Mouse (Mus musculus): ENCODE results near the gene Bcas3. TPM values are rescaled to one million over a fixed set of nuclear protein-coding genes. Genes with fewer than 3 reads are reported as not detected.

Gene Bcas3
- total and polyA plus RNA-seq, 2 experiments from 2014 or later: 31.6 to 32.3 TPM

- no peaks in the 10 kb centered on the region for H3K27me3 ChIP-seq (ENCODE audit: insufficient read depth, low read length)
- no peak for TF ChIP-seq CTCF (IDR thresholded peaks at IDR 0.05; ENCODE audit: low read depth)
- ATAC-seq (no peak), DNase-seq (ENCODE audit: low spot score) (no peak)
- H3K36me3 ChIP-seq (ENCODE audit: insufficient read depth, low read length): no peaks in the 10 kb centered on the region
- no peaks in the 10 kb centered on the region for H3K4me1 ChIP-seq (ENCODE audit: insufficient read depth, low read length)
- H3K9ac ChIP-seq (replicated peaks; ENCODE audit: low read length): no peak overlapping the region
- WGBS: 78% methylated on average over 19 of the region's 19 CpGs
- H3K27ac ChIP-seq: no peak overlapping the region
- no peaks in the 10 kb centered on the region for H3K9me3 ChIP-seq (ENCODE audit: low read length)
- no peak overlapping the region for H3K4me3 ChIP-seq (ENCODE audit: low read length)
- H3K4me2 ChIP-seq (ENCODE audit: low read depth, low read length): no peak overlapping the region
Measured at GRCm38 (mm10) chr11:85799856-85800255, 446.9 kb downstream of the Bcas3 start.

- no peak for TF ChIP-seq CTCF (IDR thresholded peaks at IDR 0.05; ENCODE audit: low read depth)
- Histone ChIP-seq H3K4me1 (ENCODE audit: insufficient read depth, low read length) (no peaks in the 10 kb centered on the region), H3K27ac (no peak overlapping the region), H3K27me3 (ENCODE audit: insufficient read depth, low read length) (no peaks in the 10 kb centered on the region), H3K36me3 (ENCODE audit: insufficient read depth, low read length) (no peaks in the 10 kb centered on the region), H3K9me3 (ENCODE audit: low read length) (no peaks in the 10 kb centered on the region), H3K4me2 (ENCODE audit: low read depth, low read length) (no peak overlapping the region), H3K9ac (replicated peaks; ENCODE audit: low read length) (no peak overlapping the region), H3K4me3 (ENCODE audit: low read length) (no peak overlapping the region)
- ATAC-seq: no peak
- DNase-seq (ENCODE audit: low spot score): no peak
- WGBS: 78% methylated on average over 11 of the region's 11 CpGs
Measured at GRCm38 (mm10) chr11:85800380-85800779, 447.4 kb downstream of the Bcas3 start.

GRCm38 (mm10) chr11:85804048-85804447 lies 451.1 kb downstream of the Bcas3 start:
- no peak for ATAC-seq
- H3K4me3 ChIP-seq (ENCODE audit: low read length): no peak overlapping the region

GRCm38 (mm10) chr11:85805779-85806178 lies 452.8 kb downstream of the Bcas3 start:
- ATAC-seq: no peak
- Histone ChIP-seq H3K27ac (no peak overlapping the region), H3K4me1 (ENCODE audit: insufficient read depth, low read length) (no peaks in the 10 kb centered on the region), H3K4me3 (ENCODE audit: low read length) (no peak overlapping the region), H3K9ac (replicated peaks; ENCODE audit: low read length) (no peak overlapping the region), H3K36me3 (ENCODE audit: insufficient read depth, low read length) (no peaks in the 10 kb centered on the region), H3K4me2 (ENCODE audit: low read depth, low read length) (no peak overlapping the region), H3K9me3 (ENCODE audit: low read length) (no peaks in the 10 kb centered on the region), H3K27me3 (ENCODE audit: insufficient read depth, low read length) (no peaks in the 10 kb centered on the region)
- DNase-seq (ENCODE audit: low spot score): no peak
- no peak for TF ChIP-seq CTCF (IDR thresholded peaks at IDR 0.05; ENCODE audit: low read depth)
- 82% methylated on average over 1 of the region's 1 CpGs for WGBS

More at GRCm38 (mm10) chr11:85804048-85804447, 451.1 kb downstream of the Bcas3 start:
- DNase-seq (ENCODE audit: low spot score): no peak
- H3K4me2 ChIP-seq (ENCODE audit: low read depth, low read length): no peak overlapping the region
- no peak overlapping the region for H3K9ac ChIP-seq (replicated peaks; ENCODE audit: low read length)
- TF ChIP-seq CTCF (IDR thresholded peaks at IDR 0.05; ENCODE audit: low read depth): no peak
- H3K9me3 ChIP-seq (ENCODE audit: low read length): no peaks in the 10 kb centered on the region
- WGBS: 86% methylated on average over 5 of the region's 5 CpGs
- H3K36me3 ChIP-seq (ENCODE audit: insufficient read depth, low read length): no peaks in the 10 kb centered on the region
- no peaks in the 10 kb centered on the region for H3K27me3 ChIP-seq (ENCODE audit: insufficient read depth, low read length)
- H3K27ac ChIP-seq: no peak overlapping the region
- H3K4me1 ChIP-seq (ENCODE audit: insufficient read depth, low read length): no peaks in the 10 kb centered on the region

GRCm38 (mm10) chr11:85807353-85807752 lies 454.4 kb downstream of the Bcas3 start:
- no peak overlapping the region for H3K9ac ChIP-seq (replicated peaks; ENCODE audit: low read length)
- no peaks in the 10 kb centered on the region for H3K27me3 ChIP-seq (ENCODE audit: insufficient read depth, low read length)
- no peak overlapping the region for H3K4me3 ChIP-seq (ENCODE audit: low read length)
- no peaks in the 10 kb centered on the region for H3K36me3 ChIP-seq (ENCODE audit: insufficient read depth, low read length)
- 81% methylated on average over 11 of the region's 11 CpGs for WGBS
- no peak for TF ChIP-seq CTCF (IDR thresholded peaks at IDR 0.05; ENCODE audit: low read depth)
- no peaks in the 10 kb centered on the region for H3K9me3 ChIP-seq (ENCODE audit: low read length)
- H3K27ac ChIP-seq: no peak overlapping the region
- ATAC-seq (no peak), DNase-seq (ENCODE audit: low spot score) (no peak)
- no peak overlapping the region for H3K4me2 ChIP-seq (ENCODE audit: low read depth, low read length)
- H3K4me1 ChIP-seq (ENCODE audit: insufficient read depth, low read length): no peaks in the 10 kb centered on the region

- no peaks in the 10 kb centered on the region for H3K9me3 ChIP-seq (ENCODE audit: low read length)
- H3K4me3 ChIP-seq (ENCODE audit: low read length): no peak overlapping the region
- ATAC-seq (no peak), DNase-seq (ENCODE audit: low spot score) (no peak)
- H3K27me3 ChIP-seq (ENCODE audit: insufficient read depth, low read length): no peaks in the 10 kb centered on the region
- no peak overlapping the region for H3K9ac ChIP-seq (replicated peaks; ENCODE audit: low read length)
- no peaks in the 10 kb centered on the region for H3K36me3 ChIP-seq (ENCODE audit: insufficient read depth, low read length)
- H3K4me1 ChIP-seq (ENCODE audit: insufficient read depth, low read length): no peaks in the 10 kb centered on the region
- no peak for TF ChIP-seq CTCF (IDR thresholded peaks at IDR 0.05; ENCODE audit: low read depth)
- H3K27ac ChIP-seq: no peak overlapping the region
- no peak overlapping the region for H3K4me2 ChIP-seq (ENCODE audit: low read depth, low read length)
- 83% methylated on average over 4 of the region's 4 CpGs for WGBS
Measured at GRCm38 (mm10) chr11:85811229-85811628, 458.3 kb downstream of the Bcas3 start.

- ATAC-seq (no peak), DNase-seq (ENCODE audit: low spot score) (no peak)
- Histone ChIP-seq H3K27me3 (ENCODE audit: insufficient read depth, low read length) (no peaks in the 10 kb centered on the region), H3K36me3 (ENCODE audit: insufficient read depth, low read length) (no peaks in the 10 kb centered on the region), H3K9me3 (ENCODE audit: low read length) (no peaks in the 10 kb centered on the region), H3K4me1 (ENCODE audit: insufficient read depth, low read length) (no peaks in the 10 kb centered on the region), H3K27ac (no peak overlapping the region), H3K9ac (replicated peaks; ENCODE audit: low read length) (no peak overlapping the region), H3K4me3 (ENCODE audit: low read length) (no peak overlapping the region), H3K4me2 (ENCODE audit: low read depth, low read length) (no peak overlapping the region)
- WGBS: 87% methylated on average over 5 of the region's 5 CpGs
- no peak for TF ChIP-seq CTCF (IDR thresholded peaks at IDR 0.05; ENCODE audit: low read depth)
Measured at GRCm38 (mm10) chr11:85811676-85812075, 458.7 kb downstream of the Bcas3 start.
